Mouse (Mus musculus) embryonic fibroblast, embryonic 13.5 days (primary cell): Measurements from ENCODE around the gene Vps50. TPM values are rescaled to one million over a fixed set of nuclear protein-coding genes. Genes with fewer than 3 reads are reported as not detected.

Experiments used
- H3K27ac ChIP-seq: 2 replicates; pipeline ENCODE4 v1.5.1; 2012; ENCODE audit warnings: low read length, control low read depth, inconsistent platforms; ENCODE audit not compliant: insufficient read depth
- H3K4me1 ChIP-seq: 2 replicates; pipeline ENCODE4 v1.6.1; 2011; ENCODE audit warnings: low read length; ENCODE audit not compliant: control insufficient read depth, insufficient read depth
- H3K4me3 ChIP-seq: 2 replicates; pipeline ENCODE4 v1.5.1; 2011; ENCODE audit warnings: mild to moderate bottlenecking, control low read depth, low read length; ENCODE audit not compliant: insufficient read depth
- CTCF ChIP-seq: IDR thresholded peaks from 2 replicates; pipeline ENCODE4 v1.5.1; 2011; ENCODE audit warnings: mild to moderate bottlenecking, control low read depth, low read length, moderate library complexity, borderline replicate concordance; ENCODE audit not compliant: insufficient read depth
- POLR2A ChIP-seq: IDR thresholded peaks from 2 replicates; pipeline ENCODE4 v1.6.1; 2011; ENCODE audit warnings: low read depth, mild to moderate bottlenecking, control low read depth, low read length, moderate library complexity
- polyA plus RNA-seq: library from polyadenylated mRNA; stranded (reverse); fragments of >200 nt; gene quantifications from 2 replicates; pipeline ENCODE4 v1.2.4, GENCODE M21; 2011; ENCODE audit warnings: low read depth; ENCODE audit not compliant: missing spikeins, insufficient read length

Vps50 gene
- polyA plus RNA-seq: 23.8 and 28.6 TPM in 2 replicates

DNA sequence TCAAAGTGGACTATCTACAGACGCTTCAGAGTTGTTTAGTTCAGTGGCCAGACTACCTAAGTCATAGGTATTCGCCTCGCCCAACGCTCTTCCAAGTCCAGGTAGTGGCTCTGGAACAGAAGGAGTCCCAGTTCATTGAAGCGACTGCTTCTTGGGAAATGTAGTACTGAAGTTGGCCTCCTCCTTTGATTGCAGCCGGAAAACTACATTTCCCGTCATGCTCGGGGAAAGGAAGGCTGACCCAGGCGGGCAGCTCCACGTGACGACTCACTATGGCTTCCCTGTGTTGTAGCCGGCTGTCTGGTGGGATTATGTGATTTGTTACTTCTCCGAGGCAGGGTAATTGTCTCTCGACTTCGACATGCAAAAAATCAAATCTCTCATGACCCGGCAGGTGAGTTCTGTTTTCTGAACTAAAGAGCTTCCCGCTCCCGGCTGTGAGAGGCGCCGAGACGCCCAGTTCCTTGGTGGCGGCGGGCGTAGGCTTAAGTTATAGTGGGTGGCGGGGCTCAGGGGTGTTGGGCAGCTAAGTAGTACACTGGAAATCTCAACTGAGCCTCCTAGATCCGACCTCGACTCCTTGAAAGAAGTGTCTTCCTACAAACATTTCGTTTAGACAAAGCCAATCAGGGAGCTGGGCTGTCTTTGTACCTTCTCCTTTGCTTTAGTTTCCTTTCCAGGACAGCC is at the start of gene Vps50, which contains the start of gene Hepacam2:
Gene Vps50, plus strand, starts transcription at position 221 of the 687 bp plus-strand sequence.
Gene Hepacam2, minus strand, starts transcription at position 137 of the 687 bp plus-strand sequence.
- TF ChIP-seq CTCF (no peak), POLR2A (peak; percentile 71)
- H3K4me1 ChIP-seq: no peaks in the 10 kb centered on the region
- no peak within 1 kb of the TSS for H3K27ac ChIP-seq
- peak within 1 kb of the TSS; percentile 98 for H3K4me3 ChIP-seq

DNA sequence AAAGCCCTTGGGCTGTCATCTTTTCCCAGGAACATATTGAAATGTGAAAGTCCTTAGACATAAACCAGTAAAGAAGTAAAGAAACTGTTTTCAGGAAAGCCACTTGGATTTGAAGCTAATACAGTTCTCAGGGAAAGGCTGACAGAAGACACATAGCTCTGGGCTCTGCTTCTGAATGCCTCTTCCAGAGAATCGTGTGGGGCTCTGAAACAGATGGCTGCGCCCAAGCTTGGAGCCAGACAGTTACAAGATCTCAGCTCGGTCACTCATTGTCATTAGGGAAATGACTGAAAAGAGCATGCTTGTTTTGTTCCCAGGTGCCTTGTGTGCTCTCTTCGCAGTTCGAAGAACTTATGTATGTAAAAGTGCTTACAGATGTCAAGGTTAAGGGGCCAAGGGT is 43.8 kb upstream of the Vps50 start:
- Histone ChIP-seq H3K27ac (no peak overlapping the region), H3K4me3 (no peak overlapping the region), H3K4me1 (no peaks in the 10 kb centered on the region)
- no peak for TF ChIP-seq POLR2A
- no peak for TF ChIP-seq CTCF

DNA sequence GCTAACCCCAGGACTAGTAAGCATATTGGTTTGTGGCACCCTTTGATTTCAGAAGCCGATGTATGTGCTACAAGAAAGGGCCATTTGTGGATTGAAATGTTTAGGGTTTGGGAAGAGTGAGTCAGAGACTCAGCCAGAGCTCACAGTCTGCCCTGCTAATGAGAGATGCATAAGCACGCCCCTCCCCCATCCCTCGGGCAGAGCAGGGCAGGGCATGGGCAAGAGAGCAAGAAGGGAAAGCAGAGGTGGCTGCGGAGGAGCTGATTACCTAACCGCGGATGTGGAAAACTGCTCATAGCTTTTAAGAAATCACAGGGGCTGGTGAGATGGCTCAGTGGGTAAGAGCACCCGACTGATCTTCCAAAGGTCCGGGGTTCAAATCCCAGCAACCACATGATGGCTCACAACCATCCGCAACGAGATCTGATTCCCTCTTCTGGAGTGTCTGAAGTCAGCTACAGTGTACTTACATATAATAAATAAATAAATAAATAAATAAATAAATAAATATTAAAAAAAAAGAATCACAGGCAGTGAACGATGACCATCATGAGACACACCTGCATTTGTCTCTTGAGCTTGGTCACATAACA is 42.1 kb upstream of the Vps50 start:
- TF ChIP-seq CTCF: no peak
- no peak for TF ChIP-seq POLR2A
- H3K27ac ChIP-seq: no peak overlapping the region
- no peaks in the 10 kb centered on the region for H3K4me1 ChIP-seq
- no peak overlapping the region for H3K4me3 ChIP-seq

DNA sequence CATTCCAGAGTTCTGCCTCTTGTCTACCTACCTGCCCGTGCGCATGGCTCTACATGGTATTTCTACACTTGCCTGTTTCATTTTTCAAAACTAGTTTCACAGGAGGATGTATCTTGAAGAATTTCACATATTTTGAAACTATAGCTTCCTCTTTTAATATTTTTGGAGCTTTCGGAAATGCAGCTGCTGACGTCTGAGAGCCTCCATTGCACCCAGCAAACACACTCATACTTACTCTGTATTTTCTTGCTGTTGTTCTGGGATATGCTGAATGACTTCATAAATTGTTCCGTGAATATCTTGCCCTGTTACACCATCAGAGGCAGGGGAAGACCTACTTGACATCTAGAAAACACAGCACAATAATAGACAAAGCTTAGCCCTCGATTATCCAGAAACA is 35.2 kb upstream of the Vps50 start:
- Histone ChIP-seq H3K4me3 (no peak overlapping the region), H3K27ac (no peak overlapping the region), H3K4me1 (no peaks in the 10 kb centered on the region)
- TF ChIP-seq CTCF: no peak
- TF ChIP-seq POLR2A: no peak

DNA sequence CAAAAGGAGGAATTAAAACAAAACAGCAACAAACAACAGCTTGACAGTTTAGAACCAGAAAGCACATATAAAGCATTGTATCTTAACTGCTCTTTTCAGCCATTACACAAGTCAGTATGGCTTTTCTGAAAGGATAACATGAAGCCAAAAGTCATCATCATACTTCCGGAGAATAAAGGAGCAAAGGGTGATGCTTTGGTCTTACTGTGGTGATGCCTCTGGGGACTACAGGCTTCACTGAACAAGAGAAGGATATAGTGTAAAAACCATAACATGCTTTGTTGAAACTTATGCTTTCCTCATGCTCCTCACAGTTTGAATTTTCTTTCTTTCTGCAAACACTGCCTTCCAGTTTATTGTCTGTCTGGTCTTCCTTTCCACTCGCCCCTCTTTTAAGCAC is 34.6 kb upstream of the Vps50 start:
- TF ChIP-seq CTCF: no peak
- no peak for TF ChIP-seq POLR2A
- H3K4me3 ChIP-seq: no peak overlapping the region
- H3K4me1 ChIP-seq: no peaks in the 10 kb centered on the region
- no peak overlapping the region for H3K27ac ChIP-seq

DNA sequence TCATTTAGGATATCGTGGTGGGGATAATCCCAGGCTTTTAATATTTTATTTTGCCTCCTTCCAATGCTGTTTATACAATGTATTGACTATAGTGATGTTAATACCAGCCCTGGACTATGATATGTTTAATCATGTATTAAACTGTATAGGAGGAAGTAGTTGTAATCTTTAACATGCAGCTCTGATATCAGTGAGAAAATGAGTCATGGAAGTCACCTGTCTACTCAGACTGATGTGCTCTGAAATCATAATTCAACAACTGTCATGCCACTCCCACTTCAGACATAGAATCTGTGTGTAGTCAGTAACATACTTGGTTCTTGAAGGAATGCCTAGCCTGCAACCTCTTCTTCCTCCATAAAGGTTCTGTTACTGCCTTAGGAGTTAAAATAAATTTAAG is 29.6 kb upstream of the Vps50 start:
- no peak overlapping the region for H3K27ac ChIP-seq
- TF ChIP-seq CTCF: no peak
- no peak for TF ChIP-seq POLR2A
- H3K4me1 ChIP-seq: no peaks in the 10 kb centered on the region
- H3K4me3 ChIP-seq: no peak overlapping the region

DNA sequence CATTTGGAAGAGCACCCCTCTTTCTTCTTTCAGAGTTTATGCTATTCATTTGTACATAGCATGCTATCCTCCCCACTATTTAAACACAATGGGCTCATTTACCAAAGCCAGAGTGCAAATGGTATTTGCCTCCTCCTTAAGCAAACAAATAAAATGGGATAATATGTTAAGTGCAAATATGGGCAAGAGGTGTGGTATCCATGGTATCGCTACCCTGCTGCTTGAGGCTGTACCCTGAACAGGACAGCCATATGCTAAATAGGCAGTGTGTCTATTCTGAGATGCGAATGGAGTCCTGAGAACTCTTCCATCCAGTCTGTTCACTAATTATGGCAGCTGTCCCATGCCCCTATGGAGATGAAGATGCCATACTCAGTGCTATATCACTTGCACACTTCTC is 27.5 kb upstream of the Vps50 start:
- TF ChIP-seq CTCF: no peak
- H3K4me3 ChIP-seq: no peak overlapping the region
- no peak overlapping the region for H3K27ac ChIP-seq
- no peaks in the 10 kb centered on the region for H3K4me1 ChIP-seq

DNA sequence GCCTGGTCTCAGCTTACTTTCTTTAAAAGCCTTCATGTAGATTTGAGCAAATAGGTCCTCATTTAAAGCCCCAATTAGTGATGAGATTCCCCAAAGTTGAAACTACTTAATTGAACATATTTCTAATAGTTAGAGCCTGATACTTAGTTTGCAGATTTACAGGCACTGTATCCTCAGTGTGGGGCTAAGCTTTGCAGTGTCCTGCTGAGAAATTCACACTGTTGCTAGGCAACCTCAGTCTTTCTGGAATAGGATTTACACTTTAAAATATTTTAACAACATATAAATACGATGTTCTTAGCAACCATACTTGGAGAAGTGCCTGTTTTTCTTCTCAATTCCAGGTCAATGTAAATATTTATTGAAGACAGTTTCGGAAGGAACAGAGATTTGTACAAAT is 21.9 kb upstream of the Vps50 start:
- Histone ChIP-seq H3K4me1 (no peaks in the 10 kb centered on the region), H3K27ac (no peak overlapping the region), H3K4me3 (no peak overlapping the region)
- TF ChIP-seq CTCF (no peak), POLR2A (no peak)

DNA sequence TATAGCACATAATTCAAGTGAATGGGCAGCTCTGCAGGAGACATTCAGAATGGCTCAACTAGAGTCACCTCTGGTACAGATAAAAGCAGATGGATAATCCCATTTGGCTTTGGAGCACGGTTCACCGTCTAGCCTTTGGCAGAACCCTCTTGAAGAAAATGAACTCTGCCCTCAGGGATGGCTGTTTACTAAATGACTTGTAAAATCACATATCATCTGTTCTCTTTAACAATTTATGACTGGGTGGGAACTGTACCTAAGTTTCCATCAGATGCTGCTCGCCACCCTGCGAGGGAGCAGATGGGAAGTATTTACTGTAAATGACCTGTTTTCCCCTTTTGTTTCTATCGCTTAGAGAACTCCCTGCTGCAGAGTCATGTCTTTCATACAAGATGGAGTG is 18.3 kb upstream of the Vps50 start:
- no peak overlapping the region for H3K27ac ChIP-seq
- TF ChIP-seq CTCF: no peak
- no peak for TF ChIP-seq POLR2A
- H3K4me3 ChIP-seq: no peak overlapping the region
- H3K4me1 ChIP-seq: no peaks in the 10 kb centered on the region

DNA sequence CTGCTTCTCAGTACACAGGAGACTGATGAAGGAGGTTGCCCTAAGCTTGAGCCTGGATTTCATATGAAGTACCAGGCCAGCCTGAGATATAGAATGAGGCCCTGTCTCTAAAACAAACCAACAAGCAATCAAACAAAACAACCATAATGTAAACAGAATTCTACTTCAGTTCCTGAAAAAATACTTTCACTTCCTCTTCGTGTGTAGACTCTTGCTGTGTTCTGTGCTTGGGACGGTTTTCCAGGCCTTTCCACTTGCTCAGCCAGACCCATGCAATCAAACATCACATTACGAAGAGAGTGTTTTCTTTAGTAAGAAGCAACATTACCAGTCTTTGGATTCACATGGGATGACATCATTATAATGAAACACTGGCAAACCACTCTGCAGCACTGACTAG is 16.5 kb upstream of the Vps50 start:
- Histone ChIP-seq H3K4me3 (no peak overlapping the region), H3K4me1 (no peaks in the 10 kb centered on the region), H3K27ac (no peak overlapping the region)
- TF ChIP-seq CTCF (no peak), POLR2A (no peak)
